Mouse (Mus musculus): ENCODE results near the gene Calm4.

DNA sequence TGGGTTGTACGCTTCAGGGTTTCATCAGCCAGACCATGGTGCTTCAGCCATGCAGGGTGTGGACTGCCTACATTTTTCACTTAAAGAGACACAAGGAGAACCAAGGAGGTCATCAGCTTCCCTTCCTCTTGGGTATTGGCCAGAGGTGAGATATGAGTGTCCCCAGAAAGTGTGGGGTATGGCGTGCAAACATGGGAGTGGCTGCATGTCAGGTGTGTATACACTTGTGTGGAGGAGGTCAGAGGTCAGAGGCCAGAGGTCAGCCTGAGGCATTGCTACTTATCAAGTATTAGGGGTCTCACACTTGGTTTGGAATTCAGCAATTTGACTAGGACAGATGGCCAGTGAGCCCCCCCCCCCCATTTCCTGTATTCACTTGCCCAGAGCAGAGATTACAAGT, 49.0 kb upstream of the Calm4 start:
- TF ChIP-seq POLR2A (IDR thresholded peaks at IDR 0.05; ENCODE audit: insufficient read depth, low read depth, low read length), result no peak
- TF ChIP-seq CTCF (IDR thresholded peaks at IDR 0.05; ENCODE audit: insufficient read depth, low read depth, low read length), result no peak
